Mouse (Mus musculus) hindbrain, embryonic 13.5 days (tissue): Measurements from ENCODE around the gene Rhoa. TPM values are rescaled to one million over a fixed set of nuclear protein-coding genes. Genes with fewer than 3 reads are reported as not detected.
A peak's percentile ranks its signal among the peaks of the same experiment; 100 is the strongest.
"Not testable (repeated sequence)": the region's sequence is repeated elsewhere in the genome, so short reads cannot be mapped to it uniquely, and the experiment has no call there.

Experiments
- ATAC-seq: fragments of 200-750 bp; cut with Nextera tagmentation; 2 replicates; pipeline ENCODE4 v1.8.0; 2017; ENCODE audit warnings: moderate TSS enrichment; ENCODE audit not compliant: low FRiP score
- H3K27ac ChIP-seq: fragments of 300-500 bp; sonication (generic); 2 replicates; pipeline ENCODE4 v1.5.1; 2015; ENCODE audit warnings: inconsistent platforms, mild to moderate bottlenecking, moderate library complexity
- H3K27me3 ChIP-seq: fragments of 300-500 bp; sonication (generic); 2 replicates; pipeline ENCODE4 v1.6.1; 2015; ENCODE audit warnings: mild to moderate bottlenecking, inconsistent platforms
- H3K36me3 ChIP-seq: fragments of 300-500 bp; sonication (generic); 2 replicates; pipeline ENCODE4 v1.6.1; 2015; ENCODE audit warnings: mild to moderate bottlenecking, inconsistent platforms
- H3K4me1 ChIP-seq: fragments of 300-500 bp; sonication (generic); replicated peaks from 2 replicates; pipeline ENCODE4 v1.6.1; 2015; ENCODE audit warnings: inconsistent platforms
- H3K4me2 ChIP-seq: fragments of 300-500 bp; sonication (generic); 2 replicates; pipeline ENCODE4 v1.6.1; 2015; ENCODE audit warnings: inconsistent platforms, mild to moderate bottlenecking, moderate library complexity
- H3K4me3 ChIP-seq: fragments of 300-500 bp; sonication (generic); 2 replicates; pipeline ENCODE4 v1.5.1; 2015; ENCODE audit warnings: mild to moderate bottlenecking, inconsistent platforms
- H3K9ac ChIP-seq: fragments of 300-500 bp; sonication (generic); 2 replicates; pipeline ENCODE4 v1.6.1; 2015; ENCODE audit warnings: mild to moderate bottlenecking, inconsistent platforms
- H3K9me3 ChIP-seq: fragments of 300-500 bp; sonication (generic); 2 replicates; pipeline ENCODE4 v1.6.1; 2016; ENCODE audit warnings: inconsistent platforms
- WGBS: fragments of 180-500 bp; shearing (Covaris S2); methylation state at CpG from one replicate; pipeline ENCODE4 v1.1.7; 2015; 5-methylcytosine and 5-hydroxymethylcytosine counted together
- polyA plus RNA-seq: library from polyadenylated mRNA; unstranded; fragments of >200 nt; fragmentation: Nextera tagmentation; extraction: Ambion mirVana; gene quantifications from 2 replicates; pipeline ENCODE4 v1.2.1, GENCODE M21; 2015

Gene Rhoa
- polyA plus RNA-seq, 1 experiment from 2014 or later, result 287 TPM

- Histone ChIP-seq H3K9ac (no peak overlapping the region), H3K4me3 (no peak overlapping the region), H3K4me2 (no peak overlapping the region), H3K36me3 (no peaks in the 10 kb centered on the region), H3K27ac (no peak overlapping the region), H3K4me1 (no peaks in the 10 kb centered on the region), H3K27me3 (no peaks in the 10 kb centered on the region), H3K9me3 (no peaks in the 10 kb centered on the region)
- WGBS, result 71% methylated on average over 5 of the region's 5 CpGs
- no peak for ATAC-seq
Measured at GRCm38 (mm10) chr9:108272691-108273090, 33.2 kb upstream of the Rhoa start.

GRCm38 (mm10) chr9:108273485-108273884, 32.4 kb upstream of the Rhoa start:
- ATAC-seq, result no peak
- WGBS, result 82% methylated on average over 4 of the region's 4 CpGs
- H3K27ac ChIP-seq, result no peak overlapping the region
- no peaks in the 10 kb centered on the region for H3K27me3 ChIP-seq
- H3K4me2 ChIP-seq, result no peak overlapping the region
- H3K9ac ChIP-seq, result no peak overlapping the region
- no peaks in the 10 kb centered on the region for H3K4me1 ChIP-seq
- no peaks in the 10 kb centered on the region for H3K36me3 ChIP-seq
- H3K9me3 ChIP-seq, result no peaks in the 10 kb centered on the region
- H3K4me3 ChIP-seq, result no peak overlapping the region

- 89% methylated on average over 5 of the region's 5 CpGs for WGBS
- no peaks in the 10 kb centered on the region for H3K4me1 ChIP-seq
- H3K27me3 ChIP-seq, result no peaks in the 10 kb centered on the region
- H3K9ac ChIP-seq, result no peak overlapping the region
- H3K4me3 ChIP-seq, result no peak overlapping the region
- ATAC-seq, result no peak
- H3K36me3 ChIP-seq, result no peaks in the 10 kb centered on the region
- H3K27ac ChIP-seq, result no peak overlapping the region
- no peaks in the 10 kb centered on the region for H3K9me3 ChIP-seq
- H3K4me2 ChIP-seq, result no peak overlapping the region
Measured at GRCm38 (mm10) chr9:108274476-108275330, 31.2 kb upstream of the Rhoa start.

- no peak overlapping the region for H3K9ac ChIP-seq
- H3K4me2 ChIP-seq, result no peak overlapping the region
- 68% methylated on average over 6 of the region's 6 CpGs for WGBS
- ATAC-seq, result no peak
- no peaks in the 10 kb centered on the region for H3K4me1 ChIP-seq
- no peak overlapping the region for H3K4me3 ChIP-seq
- no peaks in the 10 kb centered on the region for H3K9me3 ChIP-seq
- no peaks in the 10 kb centered on the region for H3K27me3 ChIP-seq
- no peak overlapping the region for H3K27ac ChIP-seq
- no peaks in the 10 kb centered on the region for H3K36me3 ChIP-seq
Measured at GRCm38 (mm10) chr9:108275331-108275659, 30.6 kb upstream of the Rhoa start.

GRCm38 (mm10) chr9:108278697-108279450, 27.1 kb upstream of the Rhoa start:
- H3K36me3 ChIP-seq, result no peaks in the 10 kb centered on the region
- no peak overlapping the region for H3K27ac ChIP-seq
- 66% methylated on average over 10 of the region's 10 CpGs for WGBS
- H3K9ac ChIP-seq, result no peak overlapping the region
- no peak overlapping the region for H3K4me3 ChIP-seq
- H3K27me3 ChIP-seq, result no peaks in the 10 kb centered on the region
- ATAC-seq, result no peak
- H3K4me1 ChIP-seq, result no peaks in the 10 kb centered on the region
- H3K4me2 ChIP-seq, result no peak overlapping the region
- no peaks in the 10 kb centered on the region for H3K9me3 ChIP-seq

GRCm38 (mm10) chr9:108280071-108280828, 25.7 kb upstream of the Rhoa start:
- Histone ChIP-seq H3K4me2 (no peak overlapping the region), H3K9me3 (no peaks in the 10 kb centered on the region), H3K9ac (no peak overlapping the region), H3K4me3 (no peak overlapping the region), H3K27me3 (no peaks in the 10 kb centered on the region), H3K27ac (no peak overlapping the region), H3K36me3 (no peaks in the 10 kb centered on the region), H3K4me1 (no peaks in the 10 kb centered on the region)
- 48% methylated on average over 8 of the region's 8 CpGs for WGBS
- ATAC-seq, result no peak

GRCm38 (mm10) chr9:108284410-108284809, 21.5 kb upstream of the Rhoa start:
- Histone ChIP-seq H3K36me3 (no peaks in the 10 kb centered on the region), H3K9me3 (no peaks in the 10 kb centered on the region), H3K4me3 (no peak overlapping the region), H3K27me3 (no peaks in the 10 kb centered on the region), H3K27ac (no peak overlapping the region), H3K4me2 (no peak overlapping the region), H3K9ac (no peak overlapping the region), H3K4me1 (no peaks in the 10 kb centered on the region)
- peak; percentile 73 for ATAC-seq
- WGBS, result 14% methylated on average over 6 of the region's 6 CpGs

- H3K9ac ChIP-seq, H3K4me3 ChIP-seq, H3K36me3 ChIP-seq, H3K4me2 ChIP-seq, H3K4me1 ChIP-seq, H3K9me3 ChIP-seq, H3K27ac ChIP-seq, H3K27me3 ChIP-seq, ATAC-seq: not testable (repeated sequence)
- WGBS, result 82% methylated on average over 6 of the region's 6 CpGs
Measured at GRCm38 (mm10) chr9:108287526-108288238, 18.2 kb upstream of the Rhoa start.

GRCm38 (mm10) chr9:108289347-108289746, 16.6 kb upstream of the Rhoa start:
- no peak for ATAC-seq
- peak overlapping the region; percentile 59 for H3K4me3 ChIP-seq
- peak overlapping the region; percentile 93 for H3K27ac ChIP-seq
- WGBS, result 73% methylated on average over 2 of the region's 2 CpGs
- no peaks in the 10 kb centered on the region for H3K27me3 ChIP-seq
- no peaks in the 10 kb centered on the region for H3K9me3 ChIP-seq
- peak overlapping the region; percentile 72; the same call in 1 of the 2 replicates for H3K9ac ChIP-seq
- H3K4me1 ChIP-seq, result peaks cover 10% of the 10 kb centered on the region
- H3K4me2 ChIP-seq, result peak overlapping the region; percentile 69
- peaks cover 11% of the 10 kb centered on the region for H3K36me3 ChIP-seq

GRCm38 (mm10) chr9:108290016-108290750, 15.7 kb upstream of the Rhoa start, which contains the start of gene Nicn1:
Nicn1 (plus strand) TSS chr9:108290429.
- Histone ChIP-seq H3K4me3 (peak within 1 kb of the TSS; percentile 59), H3K9ac (peak within 1 kb of the TSS; percentile 77), H3K27me3 (no peaks in the 10 kb centered on the region), H3K9me3 (no peaks in the 10 kb centered on the region), H3K27ac (peak within 1 kb of the TSS; percentile 93), H3K4me2 (peak within 1 kb of the TSS; percentile 69), H3K4me1 (peaks cover 10% of the 10 kb centered on the region), H3K36me3 (peaks cover 20% of the 10 kb centered on the region)
- under 1% methylated on average over 32 of the region's 32 CpGs for WGBS
- peak; percentile 98 for ATAC-seq

- Histone ChIP-seq H3K9ac (peak overlapping the region; percentile 77), H3K36me3 (peaks cover 26% of the 10 kb centered on the region), H3K4me2 (peak overlapping the region; percentile 69), H3K4me3 (peak overlapping the region; percentile 59), H3K27me3 (no peaks in the 10 kb centered on the region), H3K9me3 (no peaks in the 10 kb centered on the region), H3K27ac (peak overlapping the region; percentile 93), H3K4me1 (peaks cover 10% of the 10 kb centered on the region)
- ATAC-seq, result 0 out of 2 replicates have a peak, but pooled peaks have one; percentile 12
- WGBS, result 44% methylated on average over 6 of the region's 6 CpGs
Measured at GRCm38 (mm10) chr9:108290773-108291172, 15.2 kb upstream of the Rhoa start.
